Mouse (Mus musculus): ENCODE measurements around the gene Wdr89.

DNA sequence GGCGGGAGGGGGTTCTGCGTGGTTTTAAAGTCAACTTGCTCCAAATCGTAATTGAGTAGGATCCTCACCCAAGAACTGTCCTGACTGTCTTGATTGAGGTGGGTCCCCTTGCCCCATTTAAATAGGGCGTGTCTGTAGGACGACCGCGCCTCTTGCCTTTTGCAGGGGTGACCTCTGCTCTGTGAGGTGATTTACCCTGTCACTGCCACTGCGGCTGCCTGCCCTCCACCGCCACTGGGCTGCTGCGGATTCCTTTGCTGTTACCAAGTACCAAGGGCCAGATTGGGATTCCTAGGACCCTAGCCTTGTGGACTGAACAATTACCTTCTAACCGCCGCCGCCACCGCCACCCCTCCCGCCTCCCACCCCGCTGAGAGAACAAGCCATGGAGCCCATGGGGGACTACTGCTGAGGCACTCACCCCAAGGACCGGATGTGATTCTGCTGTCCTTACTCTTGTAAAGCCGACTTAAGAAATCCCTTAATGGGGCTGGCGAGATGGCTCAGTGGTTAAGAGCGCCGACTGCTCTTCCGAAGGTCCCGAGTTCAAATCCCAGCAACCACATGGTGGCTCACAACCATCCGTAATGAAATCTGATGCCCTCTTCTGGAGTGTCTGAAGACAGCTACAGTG, 53.1 kb downstream of the Wdr89 start:
- TF ChIP-seq CTCF (IDR thresholded peaks at IDR 0.05; ENCODE audit: extremely low read depth, insufficient read depth, low read length) = no peak
- no peak for TF ChIP-seq POLR2A (IDR thresholded peaks at IDR 0.05; ENCODE audit: extremely low read depth, insufficient read depth, low read length)
